Mouse (Mus musculus): ENCODE measurements at regions not wholly inside any gene's neighbourhood (a gene's known extent, or its start where the extent isn't known, plus 50 kb on each side); places are given as distances from the start of the nearest gene placed in this dataset.

DNA sequence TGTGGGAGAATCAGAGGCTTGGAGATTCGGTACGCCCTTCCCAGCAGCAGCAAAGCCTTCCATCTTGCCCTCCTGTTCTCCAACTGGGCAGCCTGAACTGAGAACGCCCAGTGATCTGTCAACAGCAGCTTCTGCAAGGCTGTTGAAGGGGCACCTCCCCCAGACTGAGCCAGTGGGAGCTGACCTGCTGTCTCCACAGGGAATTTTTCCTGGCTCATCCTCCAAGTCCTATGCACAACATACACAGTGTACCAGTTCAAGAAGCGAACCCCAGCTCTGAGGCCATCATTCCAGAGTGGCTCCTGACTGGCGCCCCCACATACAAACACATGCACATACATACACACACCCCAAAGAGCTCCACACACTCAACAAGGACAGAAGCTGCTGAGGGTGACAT lies 126.0 kb upstream of the Far2 start:
- TF ChIP-seq CTCF (IDR thresholded peaks at IDR 0.05; ENCODE audit: low read depth, low read length) (no peak), POLR2A (IDR thresholded peaks at IDR 0.05; ENCODE audit: borderline replicate concordance, low read depth, low read length) (no peak)

Measured in bone marrow macrophage, adult 2 months (primary cell).